Mouse (Mus musculus) C2C12 (cell line): Measurements from ENCODE around the gene Clgn. TPM values are rescaled to one million over a fixed set of nuclear protein-coding genes. Genes with fewer than 3 reads are reported as not detected.

Experiments used
- H3K27me3 ChIP-seq: one replicate; pipeline ENCODE4 v1.6.1; 2011; ENCODE audit not compliant: control insufficient read depth, insufficient read depth, insufficient read length
- H3K36me3 ChIP-seq: one replicate; pipeline ENCODE4 v1.6.1; 2011; ENCODE audit not compliant: control insufficient read depth, insufficient read depth
- H3K4me3 ChIP-seq: one replicate; pipeline ENCODE4 v1.5.1; 2011; ENCODE audit warnings: mild to moderate bottlenecking, control low read depth; ENCODE audit not compliant: poor library complexity, insufficient read depth, severe bottlenecking
- H3K79me2 ChIP-seq: one replicate; pipeline ENCODE4 v1.6.1; 2011; ENCODE audit not compliant: control insufficient read depth, insufficient read depth
- H3K79me3 ChIP-seq: one replicate; pipeline ENCODE4 v1.6.1; 2011; ENCODE audit warnings: low read depth, control low read depth
- H3ac ChIP-seq: one replicate; pipeline ENCODE3; 2011; ENCODE audit warnings: low read depth; ENCODE audit not compliant: control insufficient read depth, insufficient read length
- CEBPB ChIP-seq: IDR thresholded peaks from one replicate; pipeline ENCODE4 v1.6.1; 2011; ENCODE audit warnings: low read depth, mild to moderate bottlenecking, control low read depth, moderate library complexity
- CTCF ChIP-seq: IDR thresholded peaks from one replicate; pipeline ENCODE4 v1.5.1; 2011; ENCODE audit not compliant: control insufficient read depth, insufficient read depth, insufficient read length
- FOSL1 ChIP-seq: IDR thresholded peaks from one replicate; pipeline ENCODE4 v1.8.0; 2011; ENCODE audit warnings: mild to moderate bottlenecking, low read length; ENCODE audit not compliant: poor library complexity, insufficient read depth, severe bottlenecking
- MAX ChIP-seq: IDR thresholded peaks from one replicate; pipeline ENCODE4 v1.6.1; 2011; ENCODE audit warnings: mild to moderate bottlenecking, control low read depth
- MYOD1 ChIP-seq: IDR thresholded peaks from one replicate; pipeline ENCODE4 v1.6.1; 2011; ENCODE audit warnings: low read depth; ENCODE audit not compliant: control insufficient read depth, insufficient read length
- MYOG ChIP-seq: IDR thresholded peaks from one replicate; pipeline ENCODE4 v1.6.1; 2011; ENCODE audit not compliant: control insufficient read depth, insufficient read length; ENCODE audit errors: extremely low read depth
- USF1 ChIP-seq: IDR thresholded peaks from one replicate; pipeline ENCODE4 v1.6.1; 2011; ENCODE audit warnings: low read depth, mild to moderate bottlenecking, control low read depth, moderate library complexity
- long read RNA-seq, 2 experiments: library from polyadenylated mRNA; unstranded; transcript quantifications; one replicate each; pipeline ENCODE4 v2.0.0; 2019 to 2020
- polyA plus RNA-seq: library from polyadenylated mRNA; unstranded; fragments of >200 nt; fragmentation: generic; extraction: Trizol; gene quantifications from one replicate; pipeline ENCODE4 v1.2.1, GENCODE M21; 2012; ENCODE audit warnings: missing spikeins

The Clgn gene
- not detected for polyA plus RNA-seq
- long read RNA-seq, experiment 1, result 0 reads
- long read RNA-seq, experiment 2, result 0 reads

GRCm38 (mm10) chr8:83389316-83390005 is at the start of gene Clgn:
Gene Clgn, plus strand, starts transcription at chr8:83389867.
- H3K4me3 ChIP-seq, result no peak within 1 kb of the TSS
- H3K79me3 ChIP-seq, result no peaks in the 10 kb centered on the region
- H3K79me2 ChIP-seq, result no peaks in the 10 kb centered on the region
- peaks cover 23% of the 10 kb centered on the region for H3K27me3 ChIP-seq
- peak within 1 kb of the TSS; percentile 45 for H3ac ChIP-seq
- no peaks in the 10 kb centered on the region for H3K36me3 ChIP-seq
- TF ChIP-seq MAX (no peak), MYOD1 (no peak), MYOG (no peak), USF1 (no peak), CTCF (no peak), FOSL1 (no peak), CEBPB (no peak)

DNA sequence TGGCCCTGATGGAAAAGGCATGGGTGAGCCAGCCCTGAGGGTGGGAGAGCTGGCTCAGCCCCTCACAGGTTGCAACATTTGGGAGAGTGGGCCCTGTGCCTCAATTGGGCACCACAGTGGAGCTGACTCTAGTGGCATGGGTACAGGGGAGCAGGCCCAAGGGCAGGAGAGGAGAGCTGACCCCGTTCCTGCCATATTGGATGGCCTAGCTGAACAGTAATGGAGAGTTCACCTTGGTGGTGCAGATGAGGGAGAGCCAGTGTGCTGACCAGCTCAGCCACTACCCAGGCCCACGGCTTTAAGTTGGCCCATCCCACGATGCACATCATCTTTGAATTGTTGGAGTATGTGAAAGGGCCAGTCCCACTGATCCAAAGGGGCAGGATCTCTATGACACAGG is 47.6 kb upstream of the Clgn start:
- H3K36me3 ChIP-seq, result no peaks in the 10 kb centered on the region
- TF ChIP-seq MYOD1, result no peak
- no peak for TF ChIP-seq USF1
- no peak for TF ChIP-seq MAX
- no peak for TF ChIP-seq MYOG
- TF ChIP-seq FOSL1, result no peak
- no peak for TF ChIP-seq CEBPB
- no peak for TF ChIP-seq CTCF

DNA sequence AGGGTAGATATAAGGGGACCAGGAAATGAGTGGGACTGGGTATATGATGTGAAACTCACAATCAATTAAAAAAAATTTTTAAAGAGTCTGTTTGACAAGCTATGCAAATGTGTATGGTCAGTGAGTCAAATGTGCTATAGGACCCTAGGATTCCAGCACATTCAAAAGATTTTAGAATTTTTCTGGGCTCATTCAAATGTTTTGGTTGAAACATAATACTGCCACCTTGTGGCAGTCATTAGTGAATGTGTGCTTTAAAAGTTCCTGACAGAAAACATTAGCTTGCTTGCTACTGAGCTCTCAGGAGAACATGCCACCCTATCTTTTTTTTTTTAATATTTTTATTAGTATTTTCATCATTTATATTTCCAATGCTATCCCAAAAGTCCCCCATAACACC is 47.0 kb upstream of the Clgn start:
- Histone ChIP-seq H3K4me3 (no peak overlapping the region), H3K27me3 (peaks cover 9% of the 10 kb centered on the region), H3K79me2 (no peaks in the 10 kb centered on the region), H3K79me3 (no peaks in the 10 kb centered on the region), H3ac (no peak overlapping the region), H3K36me3 (no peaks in the 10 kb centered on the region)
- TF ChIP-seq MYOG (no peak), MYOD1 (no peak), CEBPB (no peak), USF1 (no peak), MAX (no peak), CTCF (no peak), FOSL1 (no peak)

More for the DNA sequence above, 47.6 kb upstream of the Clgn start:
- Histone ChIP-seq H3K79me3 (no peaks in the 10 kb centered on the region), H3K79me2 (no peaks in the 10 kb centered on the region), H3K27me3 (peaks cover 3% of the 10 kb centered on the region), H3K4me3 (no peak overlapping the region), H3ac (no peak overlapping the region)

DNA sequence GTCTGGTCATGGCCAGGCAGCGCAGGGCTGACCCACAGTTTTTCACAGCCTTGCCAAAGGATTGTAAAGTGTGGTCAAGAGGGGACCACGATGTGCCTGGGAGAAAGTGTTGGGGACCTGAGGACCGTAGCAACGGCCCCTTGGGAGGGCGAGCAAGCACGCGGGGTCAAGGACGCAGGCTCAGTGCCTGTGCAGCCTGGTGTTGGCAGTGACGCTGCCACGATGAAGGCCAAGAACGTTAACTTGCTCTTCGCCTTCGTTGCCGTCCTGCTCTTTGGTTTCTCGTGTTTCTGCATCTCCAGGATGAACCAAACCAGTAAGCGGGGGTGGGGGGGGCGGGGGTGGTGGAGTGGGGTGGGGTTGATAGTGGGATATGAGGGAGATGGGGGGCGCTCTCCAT is 41.4 kb upstream of the Clgn start, which contains the start of gene Mgat4d:
Gene Mgat4d (plus strand): TSS at position 209 of the 400 bp plus-strand sequence.
- Histone ChIP-seq H3K79me2 (no peaks in the 10 kb centered on the region), H3ac (no peak within 1 kb of the TSS), H3K79me3 (no peaks in the 10 kb centered on the region), H3K4me3 (no peak within 1 kb of the TSS), H3K27me3 (peaks cover 26% of the 10 kb centered on the region), H3K36me3 (no peaks in the 10 kb centered on the region)
- TF ChIP-seq MYOD1 (no peak), MAX (no peak), CEBPB (no peak), MYOG (no peak), CTCF (no peak), USF1 (no peak), FOSL1 (no peak)

DNA sequence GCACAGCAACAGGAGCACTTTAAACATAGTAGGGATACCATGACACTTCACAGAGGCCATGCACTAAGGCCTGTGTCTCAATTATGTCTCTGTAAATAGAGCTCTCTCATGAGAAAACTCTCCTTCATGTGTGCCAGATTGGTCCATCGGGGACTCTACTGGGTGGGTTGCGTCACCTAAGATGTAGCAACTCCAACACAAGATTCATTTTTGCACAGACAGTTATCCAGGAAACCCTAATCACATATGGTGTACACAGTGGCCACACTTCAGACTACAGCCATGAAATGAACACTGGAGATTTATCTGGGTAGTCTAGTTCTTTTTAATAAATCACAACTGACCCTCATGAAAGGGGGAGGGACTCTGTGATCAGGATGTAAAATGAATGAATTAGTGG is 38.4 kb upstream of the Clgn start:
- Histone ChIP-seq H3ac (no peak overlapping the region), H3K4me3 (no peak overlapping the region), H3K79me2 (no peaks in the 10 kb centered on the region), H3K36me3 (no peaks in the 10 kb centered on the region), H3K27me3 (peaks cover 26% of the 10 kb centered on the region), H3K79me3 (no peaks in the 10 kb centered on the region)
- no peak for TF ChIP-seq CTCF
- no peak for TF ChIP-seq MAX
- TF ChIP-seq MYOD1, result no peak
- TF ChIP-seq CEBPB, result no peak
- TF ChIP-seq FOSL1, result no peak

DNA sequence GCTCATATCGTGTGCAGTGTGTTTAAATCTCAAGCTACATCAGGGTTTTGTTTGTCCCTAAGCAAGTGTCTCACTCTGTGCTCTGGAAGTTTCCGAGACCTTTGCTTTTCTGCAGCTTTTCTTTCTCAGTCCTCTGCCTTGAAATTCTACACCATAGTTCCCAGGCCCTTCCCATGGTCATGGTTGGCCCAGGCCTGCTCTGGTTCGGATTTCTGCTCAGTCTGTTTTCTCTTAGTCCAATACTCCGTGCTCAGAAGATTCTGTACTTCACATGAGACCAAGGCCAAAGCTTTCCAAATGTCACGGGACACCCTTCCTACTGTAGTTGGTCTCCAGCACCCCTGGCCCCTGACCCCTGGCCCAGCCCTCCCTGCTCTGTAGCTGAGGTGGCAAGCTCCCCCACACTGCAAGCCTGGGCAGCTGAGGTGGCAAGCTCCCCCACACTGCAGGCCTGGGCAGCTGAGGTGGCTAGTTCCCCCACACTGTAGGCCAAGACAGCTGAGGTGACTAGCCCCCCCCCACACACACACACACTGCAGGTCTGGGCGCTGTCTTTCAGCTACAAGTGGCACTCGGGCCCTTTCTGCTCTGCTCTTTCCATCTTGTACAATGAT is 26.4 kb upstream of the Clgn start:
- H3K4me3 ChIP-seq, result no peak overlapping the region
- H3K79me2 ChIP-seq, result no peaks in the 10 kb centered on the region
- no peaks in the 10 kb centered on the region for H3K79me3 ChIP-seq
- no peak overlapping the region for H3ac ChIP-seq
- H3K36me3 ChIP-seq, result no peaks in the 10 kb centered on the region
- H3K27me3 ChIP-seq, result no peaks in the 10 kb centered on the region
- TF ChIP-seq MAX, result no peak
- no peak for TF ChIP-seq MYOG
